Mouse (Mus musculus): ENCODE data around the gene Pik3ap1. TPM values are rescaled to one million over a fixed set of nuclear protein-coding genes. Genes with fewer than 3 reads are reported as not detected.

Gene Pik3ap1
- total and polyA plus RNA-seq, 3 experiments: 26.7 to 106 (median 37.4) TPM

DNA sequence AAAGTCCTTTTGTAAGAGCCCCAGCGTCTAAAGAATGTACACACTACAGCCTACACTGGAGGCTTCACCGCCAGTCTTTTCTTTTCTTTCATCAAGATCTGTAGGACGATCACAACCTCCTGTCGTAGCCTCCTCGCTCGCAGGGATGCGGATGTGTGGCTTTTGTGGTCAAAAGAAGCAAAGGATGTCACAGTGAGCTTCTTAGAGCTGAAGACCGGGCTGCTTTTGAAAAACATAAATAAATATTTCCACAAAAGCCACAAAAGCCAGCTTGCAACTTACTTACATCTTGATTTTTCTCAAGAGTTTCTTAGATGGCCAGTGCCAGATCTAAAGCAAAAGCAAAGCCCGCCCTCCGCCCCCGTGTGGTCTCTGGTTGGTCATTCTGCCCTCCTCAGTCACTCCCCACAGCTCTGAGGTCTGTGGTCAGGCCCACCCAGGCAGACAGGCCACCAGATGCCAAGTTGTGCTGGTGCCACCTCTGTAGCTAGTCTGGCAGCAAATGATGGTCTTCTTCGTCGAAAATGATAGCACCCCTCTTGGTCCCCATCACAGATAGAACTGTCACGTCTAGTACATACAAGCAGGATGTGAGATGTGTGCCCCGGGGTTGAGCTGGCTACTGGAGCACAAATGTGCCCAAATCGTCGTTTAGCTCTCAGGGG is 30.5 kb downstream of the Pik3ap1 start:
- no peaks in the 10 kb centered on the region for H3K27me3 ChIP-seq (replicated peaks)
- no peak overlapping the region for H3K9ac ChIP-seq (ENCODE audit: insufficient read depth, low read depth)
- no peak for DNase-seq (ENCODE audit: extremely low read depth)
- dilution Hi-C loops (cut with MboI; ENCODE audit: extremely low pct_ligation_motif_present, extremely low pct_unique_long_range_greater_than_20kb, low sequenced_read_pairs): no loop called here
- H3K4me1 ChIP-seq (ENCODE audit: control insufficient read depth in 1 of 2, insufficient read depth in 2 of 2): peaks cover 2 to 66% of the 10 kb centered on the region in 2 experiments; a peak in 2 of 4 replicates
- peaks cover 12% of the 10 kb centered on the region for H3K79me2 ChIP-seq (replicated peaks; ENCODE audit: control insufficient read depth, extremely low read depth, insufficient read depth, poor library complexity, severe bottlenecking)
- H3K36me3 ChIP-seq (replicated peaks in 1 of 2; ENCODE audit: control insufficient read depth in 1 of 2, insufficient read depth in 1 of 2, low read length in 1 of 2): peaks cover 14 to 79% of the 10 kb centered on the region in 2 experiments
- in situ Hi-C loops (cut with MboI; ENCODE audit: low pct_ligation_motif_present, low pct_unique_long_range_greater_than_20kb, low sequenced_read_pairs): no loop called here
- no peak overlapping the region for H3K27ac ChIP-seq (ENCODE audit: insufficient read depth, low read depth)
- no peaks in the 10 kb centered on the region for H3K9me3 ChIP-seq (replicated peaks; ENCODE audit: low read length)
- TF ChIP-seq ETS1 (conservative IDR thresholded peaks at IDR 0.05; ENCODE audit: low read depth, low read length) (no peak), POLR2A (IDR thresholded peaks at IDR 0.05; ENCODE audit: low read depth, low read length) (no peak), JUND (conservative IDR thresholded peaks at IDR 0.05; ENCODE audit: low read depth, low read length) (no peak), ELF1 (IDR thresholded peaks at IDR 0.05; ENCODE audit: low read depth, low read length) (no peak), NELFE (IDR thresholded peaks at IDR 0.05; ENCODE audit: low read depth, low read length) (no peak), MEF2A (IDR thresholded peaks at IDR 0.05; ENCODE audit: borderline replicate concordance, low read depth, low read length) (no peak), TBP (conservative IDR thresholded peaks at IDR 0.05; ENCODE audit: low read depth, low read length) (no peak), IRF4 (IDR thresholded peaks at IDR 0.05; ENCODE audit: low read depth, low read length) (no peak), CHD2 (IDR thresholded peaks at IDR 0.05; ENCODE audit: low read length) (no peak), POLR2AphosphoS2 (IDR thresholded peaks at IDR 0.05; ENCODE audit: low read depth, low read length) (no peak), MAFK (IDR thresholded peaks at IDR 0.05; ENCODE audit: insufficient replicate concordance, low read length) (no peak), ZMIZ1 (IDR thresholded peaks at IDR 0.05; ENCODE audit: low read depth, low read length) (no peak), ZNF384 (IDR thresholded peaks at IDR 0.05; ENCODE audit: low read depth, low read length) (no peak), UBTF (IDR thresholded peaks at IDR 0.05; ENCODE audit: low read depth, low read length) (no peak), KAT2A (IDR thresholded peaks at IDR 0.05; ENCODE audit: insufficient replicate concordance, low read length) (no peak), PAX5 (IDR thresholded peaks at IDR 0.05; ENCODE audit: low read length) (no peak), JUN (IDR thresholded peaks at IDR 0.05; ENCODE audit: insufficient read depth, low read depth, low read length) (no peak)
- H3K4me2 ChIP-seq (ENCODE audit: insufficient read depth, low read depth, poor library complexity, severe bottlenecking): no peak overlapping the region
- no peak overlapping the region for H3K4me3 ChIP-seq (replicated peaks in 1 of 3; ENCODE audit: low read depth in 2 of 3, low read length in 2 of 3, poor library complexity in 1 of 3)

DNA sequence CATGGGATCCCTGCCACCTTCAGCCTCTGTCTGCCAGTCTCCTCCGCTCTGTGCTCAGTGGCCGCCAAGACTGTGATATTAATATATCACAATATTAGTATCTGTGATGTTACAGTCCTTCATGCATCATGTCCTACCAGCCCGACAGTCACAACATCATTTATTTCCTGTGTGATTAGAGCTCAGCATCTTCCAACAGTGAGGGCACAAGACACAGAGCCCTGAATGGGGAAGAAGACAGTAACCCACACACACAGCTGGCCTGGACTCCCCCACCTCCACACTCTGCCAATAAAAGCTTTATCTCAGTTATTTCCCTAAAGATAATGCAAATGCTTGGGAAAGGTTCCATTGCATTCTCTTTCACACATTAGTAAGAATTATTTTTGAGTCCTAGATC is 35.3 kb downstream of the Pik3ap1 start:
- H3K4me2 ChIP-seq (ENCODE audit: insufficient read depth, low read depth, poor library complexity, severe bottlenecking): no peak overlapping the region
- no peak overlapping the region for H3K9ac ChIP-seq (ENCODE audit: insufficient read depth, low read depth)
- no peak for DNase-seq (ENCODE audit: extremely low read depth)
- H3K27ac ChIP-seq (ENCODE audit: insufficient read depth, low read depth): no peak overlapping the region
- H3K4me1 ChIP-seq (ENCODE audit: control insufficient read depth in 1 of 2, insufficient read depth in 2 of 2): peaks cover 15 to 79% of the 10 kb centered on the region in 2 experiments
- H3K9me3 ChIP-seq (replicated peaks; ENCODE audit: low read length): no peaks in the 10 kb centered on the region
- dilution Hi-C loops (cut with MboI; ENCODE audit: extremely low pct_ligation_motif_present, extremely low pct_unique_long_range_greater_than_20kb, low sequenced_read_pairs) (no loop called here), in situ Hi-C loops (cut with MboI; ENCODE audit: low pct_ligation_motif_present, low pct_unique_long_range_greater_than_20kb, low sequenced_read_pairs) (no loop called here)
- peaks cover 9 to 60% of the 10 kb centered on the region in 2 experiments for H3K36me3 ChIP-seq (replicated peaks in 1 of 2; ENCODE audit: control insufficient read depth in 1 of 2, insufficient read depth in 1 of 2, low read length in 1 of 2)
- H3K4me3 ChIP-seq (replicated peaks in 1 of 3; ENCODE audit: low read depth in 2 of 3, low read length in 2 of 3, poor library complexity in 1 of 3): no peak overlapping the region
- TF ChIP-seq SIN3A (IDR thresholded peaks at IDR 0.05; ENCODE audit: low read length) (no peak), ELF1 (IDR thresholded peaks at IDR 0.05; ENCODE audit: low read depth, low read length) (no peak), USF1 (IDR thresholded peaks at IDR 0.05; ENCODE audit: low read depth, low read length) (no peak), MAFK (IDR thresholded peaks at IDR 0.05; ENCODE audit: insufficient replicate concordance, low read length) (no peak), E2F4 (IDR thresholded peaks at IDR 0.05; ENCODE audit: insufficient replicate concordance, low read depth, low read length) (no peak), CHD1 (IDR thresholded peaks at IDR 0.05; ENCODE audit: low read depth, low read length) (no peak), BHLHE40 (IDR thresholded peaks at IDR 0.05; ENCODE audit: low read depth, low read length) (no peak), ZMIZ1 (IDR thresholded peaks at IDR 0.05; ENCODE audit: low read depth, low read length) (no peak), POLR2A (IDR thresholded peaks at IDR 0.05; ENCODE audit: low read depth, low read length) (no peak), MYC (IDR thresholded peaks at IDR 0.05; ENCODE audit: low read depth, low read length) (no peak)
- no peaks in the 10 kb centered on the region; the same call in 1 of the 2 replicates for H3K79me2 ChIP-seq (replicated peaks; ENCODE audit: control insufficient read depth, extremely low read depth, insufficient read depth, poor library complexity, severe bottlenecking)
- no peaks in the 10 kb centered on the region for H3K27me3 ChIP-seq (replicated peaks)

Measured in CH12.LX (cell line).